Mouse (Mus musculus) midbrain, embryonic 11.5 days (tissue): ENCODE results near the gene Grcc10. TPM values are rescaled to one million over a fixed set of nuclear protein-coding genes. Genes with fewer than 3 reads are reported as not detected.

Experiments
- ATAC-seq: fragments of 200-750 bp; cut with Nextera tagmentation; 2 replicates; pipeline ENCODE4 v1.8.0; 2017; ENCODE audit warnings: moderate TSS enrichment, moderate library complexity; ENCODE audit not compliant: low FRiP score
- DNase-seq: peaks from one replicate; pipeline ENCODE4 v3.0.0; 2015; ENCODE audit warnings: low spot score; ENCODE audit errors: missing footprints
- H3K27ac ChIP-seq: fragments of 300-500 bp; sonication (generic); 2 replicates; pipeline ENCODE4 v1.5.1; 2014; ENCODE audit warnings: low read depth, low read length
- H3K27me3 ChIP-seq: fragments of 300-500 bp; sonication (generic); 2 replicates; pipeline ENCODE4 v1.6.1; 2014; ENCODE audit warnings: mild to moderate bottlenecking, low read length, moderate library complexity, mixed read lengths; ENCODE audit not compliant: control insufficient read depth, insufficient read depth
- H3K36me3 ChIP-seq: fragments of 300-500 bp; sonication (generic); 2 replicates; pipeline ENCODE4 v1.6.1; 2014; ENCODE audit warnings: mild to moderate bottlenecking, low read length, moderate library complexity, mixed read lengths; ENCODE audit not compliant: control insufficient read depth, insufficient read depth
- H3K4me1 ChIP-seq: fragments of 300-500 bp; sonication (generic); 2 replicates; pipeline ENCODE4 v1.6.1; 2014; ENCODE audit warnings: low read length; ENCODE audit not compliant: control insufficient read depth, insufficient read depth
- H3K4me2 ChIP-seq: fragments of 300-500 bp; sonication (generic); 2 replicates; pipeline ENCODE4 v1.6.1; 2014; ENCODE audit warnings: mild to moderate bottlenecking, moderate library complexity
- H3K4me3 ChIP-seq: fragments of 300-500 bp; sonication (generic); 2 replicates; pipeline ENCODE4 v1.5.1; 2014; ENCODE audit warnings: low read depth, low read length
- H3K9ac ChIP-seq: fragments of 300-500 bp; sonication (generic); 2 replicates; pipeline ENCODE4 v1.6.1; 2014; ENCODE audit warnings: low read length
- H3K9me3 ChIP-seq: fragments of 300-500 bp; sonication (generic); 2 replicates; pipeline ENCODE4 v1.6.1; 2016; ENCODE audit warnings: low read length; ENCODE audit not compliant: control insufficient read depth
- WGBS: fragments of 180-500 bp; shearing (Covaris S2); extraction: QIAGEN DNeasy Blood & Tissue Kit; methylation state at CpG from one replicate; pipeline ENCODE4 v1.1.7; 2014; 5-methylcytosine and 5-hydroxymethylcytosine counted together
- polyA plus RNA-seq: library from polyadenylated mRNA; unstranded; fragments of >200 nt; fragmentation: Nextera tagmentation; extraction: Ambion mirVana; gene quantifications from 2 replicates; pipeline ENCODE4 v1.2.1, GENCODE M21; 2014

The Grcc10 gene
- polyA plus RNA-seq, 1 experiment from 2014 or later = 532 TPM

DNA sequence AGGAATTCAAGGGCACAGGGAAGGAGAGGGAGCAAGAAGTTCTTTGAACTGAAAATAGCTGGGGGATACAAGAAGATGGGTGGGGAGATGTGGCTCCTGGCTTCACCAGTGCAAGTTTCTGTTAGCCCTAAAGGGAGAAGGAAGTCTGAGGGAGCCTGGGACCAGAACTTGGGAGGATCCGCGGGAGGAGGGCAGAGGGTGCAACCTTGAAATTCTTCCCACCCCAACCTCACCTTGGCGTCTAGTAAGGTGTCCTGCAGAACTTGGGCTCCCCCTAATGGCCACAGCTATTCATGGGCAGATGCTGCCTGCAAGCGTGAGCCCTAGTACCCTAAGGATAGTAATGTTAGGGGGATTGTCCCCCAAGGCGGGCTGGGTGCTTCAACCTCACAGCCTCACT, 18.1 kb upstream of the Grcc10 start:
- Histone ChIP-seq H3K4me2 (no peak overlapping the region), H3K4me3 (no peak overlapping the region), H3K4me1 (peaks cover 32% of the 10 kb centered on the region), H3K27ac (no peak overlapping the region; the same call in 1 of the 2 replicates), H3K36me3 (no peaks in the 10 kb centered on the region), H3K9ac (no peak overlapping the region), H3K27me3 (no peaks in the 10 kb centered on the region), H3K9me3 (no peaks in the 10 kb centered on the region)
- ATAC-seq (no peak), DNase-seq (peak; percentile 96)
- 4% methylated on average over 5 of the region's 5 CpGs for WGBS

DNA sequence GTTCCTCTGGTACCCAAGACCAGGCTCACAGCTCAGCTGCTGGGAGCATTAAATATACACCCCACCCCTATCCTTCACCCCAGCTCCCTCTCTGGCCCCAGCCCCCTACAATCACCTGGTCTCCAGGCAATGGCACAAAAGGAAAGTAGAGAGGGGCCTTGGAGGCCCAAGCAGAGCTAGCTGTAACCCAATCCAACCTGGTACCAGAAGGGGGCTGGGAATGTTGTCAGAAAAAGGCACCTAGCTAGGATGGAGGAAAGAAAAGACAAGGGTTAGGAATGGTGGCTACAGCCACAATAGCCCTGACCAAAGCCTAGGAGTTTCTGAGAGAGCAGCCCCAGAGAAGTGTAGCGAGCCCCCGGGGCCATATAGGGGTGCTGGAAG, 17.7 kb upstream of the Grcc10 start:
- DNase-seq (no peak), ATAC-seq (no peak)
- no peaks in the 10 kb centered on the region for H3K9me3 ChIP-seq
- no peak overlapping the region for H3K4me2 ChIP-seq
- no peaks in the 10 kb centered on the region for H3K36me3 ChIP-seq
- H3K9ac ChIP-seq = peak overlapping the region; percentile 85; the same call in 1 of the 2 replicates
- WGBS = 40% methylated on average over 2 of the region's 2 CpGs
- peaks cover 34% of the 10 kb centered on the region for H3K4me1 ChIP-seq
- H3K27ac ChIP-seq = peak overlapping the region; percentile 7
- H3K27me3 ChIP-seq = no peaks in the 10 kb centered on the region
- no peak overlapping the region; the same call in 1 of the 2 replicates for H3K4me3 ChIP-seq

DNA sequence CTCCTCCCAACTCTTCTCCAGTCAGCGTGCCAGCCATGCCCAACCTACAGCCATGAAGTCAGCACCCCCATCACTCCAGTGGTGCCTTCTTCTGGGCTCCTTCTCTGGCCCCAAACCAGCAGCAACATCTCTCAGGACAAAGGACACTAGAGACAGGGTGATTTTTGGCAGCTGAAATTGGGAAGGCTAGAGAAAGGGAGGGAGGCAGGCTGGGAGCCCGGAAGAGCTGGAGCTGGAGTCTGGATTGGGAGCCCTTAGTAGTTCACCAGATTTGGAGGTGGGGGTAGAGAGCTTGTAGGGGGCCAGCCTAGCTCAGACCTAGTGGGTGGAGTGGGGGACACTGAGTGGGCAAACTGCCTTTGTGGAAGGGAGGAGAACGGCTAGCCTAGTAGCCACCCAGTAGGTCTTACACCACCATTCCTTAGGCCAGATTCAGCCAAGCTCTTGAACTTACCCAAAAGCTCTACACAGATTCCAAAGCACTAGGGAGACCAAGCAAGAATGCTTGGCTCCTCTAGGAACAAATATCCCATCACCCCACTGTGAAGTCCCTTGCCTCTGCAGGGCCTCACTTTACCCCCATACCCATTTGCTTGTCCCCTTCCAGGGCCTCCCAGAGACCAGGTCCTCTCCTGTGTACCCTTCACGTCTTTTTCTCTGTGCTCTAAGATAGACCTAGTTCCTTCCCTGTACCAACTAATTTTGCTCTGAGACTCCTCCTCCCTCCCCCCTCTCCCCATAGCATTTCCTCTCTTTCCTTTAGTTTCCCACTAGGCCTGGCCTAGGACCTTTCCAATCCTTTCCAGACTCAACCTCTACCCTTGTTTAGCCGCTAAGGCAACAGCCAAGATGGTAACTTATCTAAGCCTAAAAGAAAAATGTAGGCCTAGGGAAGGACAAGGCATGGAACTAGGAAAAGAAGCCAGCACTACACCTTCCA, 17.0 kb upstream of the Grcc10 start:
- Histone ChIP-seq H3K4me1 (peaks cover 34% of the 10 kb centered on the region), H3K36me3 (no peaks in the 10 kb centered on the region), H3K9me3 (no peaks in the 10 kb centered on the region), H3K27me3 (no peaks in the 10 kb centered on the region), H3K27ac (peak overlapping the region; percentile 92), H3K9ac (peak overlapping the region; percentile 85), H3K4me2 (peak overlapping the region; percentile 68), H3K4me3 (peak overlapping the region; percentile 87)
- DNase-seq (peak; percentile 97), ATAC-seq (peak; percentile 12; the same call in 1 of the 2 replicates)
- 25% methylated on average over 5 of the region's 5 CpGs for WGBS

DNA sequence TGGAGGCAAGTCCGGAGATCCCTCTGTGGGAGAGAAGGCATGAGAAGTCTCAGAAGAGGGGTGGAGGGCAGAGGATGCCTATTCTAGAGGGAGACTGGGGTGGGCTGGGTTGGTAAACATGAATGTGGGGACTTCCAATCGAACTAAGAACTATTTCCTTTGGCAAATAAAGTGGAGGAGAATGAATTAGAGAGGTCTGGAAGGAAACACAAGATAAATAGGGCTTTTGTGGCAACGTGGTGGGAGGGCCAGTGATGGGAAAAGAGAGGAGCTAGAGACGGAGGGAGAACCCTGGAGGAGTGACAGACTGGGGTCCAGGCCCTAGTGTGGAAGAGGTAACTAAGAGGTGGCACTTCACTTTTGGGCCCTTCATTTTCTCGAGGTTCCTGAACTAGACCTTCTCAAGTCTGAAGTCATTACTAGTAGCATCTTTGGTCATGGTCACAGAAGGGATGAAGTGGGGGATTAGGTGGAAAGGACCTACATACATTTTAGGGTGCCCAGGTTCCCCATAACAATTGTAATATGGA, 16.2 kb upstream of the Grcc10 start:
- no peaks in the 10 kb centered on the region for H3K9me3 ChIP-seq
- no peaks in the 10 kb centered on the region for H3K36me3 ChIP-seq
- 11% methylated on average over 5 of the region's 5 CpGs for WGBS
- H3K9ac ChIP-seq = peak overlapping the region; percentile 85
- peak overlapping the region; percentile 92 for H3K27ac ChIP-seq
- peak overlapping the region; percentile 68 for H3K4me2 ChIP-seq
- H3K4me3 ChIP-seq = peak overlapping the region; percentile 87
- peak; percentile 92 for DNase-seq
- peaks cover 34% of the 10 kb centered on the region for H3K4me1 ChIP-seq
- no peaks in the 10 kb centered on the region for H3K27me3 ChIP-seq
- no peak for ATAC-seq

DNA sequence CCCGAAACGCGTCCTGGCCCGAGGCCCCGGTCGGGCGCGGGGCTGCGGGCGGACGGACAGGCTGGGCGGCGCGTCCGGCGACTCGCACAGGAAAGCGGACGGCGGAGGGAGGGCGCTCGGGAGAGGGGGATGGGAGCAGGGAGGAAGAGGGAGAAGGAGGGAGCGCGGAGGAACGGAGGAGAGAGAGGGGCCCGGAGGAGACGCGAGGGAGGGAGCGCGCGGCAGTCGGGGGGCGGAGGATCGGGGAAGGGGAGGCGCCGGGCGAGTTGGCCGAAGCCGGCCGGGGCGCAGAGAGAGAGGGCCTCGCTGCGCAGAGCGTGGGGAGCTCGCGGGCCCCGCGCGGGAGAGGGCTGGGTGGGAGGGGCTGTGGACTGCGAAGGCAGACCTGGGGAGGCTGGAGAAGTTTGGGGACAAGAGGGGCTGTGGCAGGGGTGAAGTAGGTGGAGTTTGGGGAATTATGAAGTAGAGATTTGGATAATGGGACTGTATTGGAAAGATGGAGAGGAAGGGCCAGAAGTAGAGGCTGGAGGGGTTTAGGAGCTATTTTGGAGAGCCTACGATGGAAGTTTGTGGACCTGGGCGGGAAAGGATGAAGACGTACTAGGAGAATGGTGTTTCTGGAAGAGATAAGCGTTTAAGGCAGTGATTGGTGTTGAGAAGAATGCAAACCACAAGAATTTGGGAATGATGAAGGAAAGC, 15.6 kb upstream of the Grcc10 start:
- H3K9ac ChIP-seq = peak overlapping the region; percentile 85
- peak; percentile 77 for ATAC-seq
- H3K36me3 ChIP-seq = no peaks in the 10 kb centered on the region

DNA sequence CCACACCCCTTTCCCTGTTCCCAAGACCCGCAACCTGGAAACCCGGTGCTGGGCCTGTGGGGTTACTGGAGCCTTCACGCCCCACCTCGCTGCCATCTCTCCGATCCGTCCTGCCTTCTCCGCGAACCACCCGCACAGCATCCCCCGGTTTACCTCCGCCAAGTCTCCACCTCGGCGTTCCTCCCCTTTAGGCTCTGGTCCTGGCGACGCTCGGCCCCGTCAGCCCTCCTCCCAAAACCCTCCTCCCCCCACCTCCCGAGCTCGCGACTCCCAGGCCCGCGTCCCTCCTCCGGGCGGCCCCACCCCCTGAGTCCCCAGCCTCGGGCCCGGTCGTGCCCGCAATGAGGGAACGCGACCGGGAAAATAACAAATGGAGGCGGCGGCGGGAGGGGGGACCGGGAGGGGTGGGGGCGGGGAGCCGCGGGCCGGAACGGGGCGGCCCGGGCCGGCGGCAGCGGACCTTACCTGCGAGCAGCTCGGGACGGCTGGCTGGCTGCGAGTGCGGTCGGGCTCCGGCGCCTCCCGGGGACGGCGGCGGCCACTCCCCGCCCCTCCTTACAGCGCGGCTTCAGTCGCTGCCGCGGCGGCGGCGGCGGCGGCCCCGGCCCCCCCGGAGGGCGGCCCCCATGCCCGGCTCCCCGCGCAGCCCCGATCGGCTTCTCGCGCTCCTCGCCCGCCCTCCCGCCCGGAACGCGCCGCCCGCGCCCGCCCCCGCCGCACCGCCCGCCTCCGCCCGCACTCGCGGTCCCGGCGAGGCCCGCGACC, 14.8 kb upstream of the Grcc10 start, which contains the start of the genes Gm45234 and Atn1:
Gene Gm45234 (minus strand): TSS at position 191 of the 765 bp plus-strand sequence.
Gene Atn1 (minus strand): TSS at position 694 of the 765 bp plus-strand sequence.
- under 1% methylated on average over 57 of the region's 100 CpGs for WGBS

More for the DNA sequence above, 15.6 kb upstream of the Grcc10 start:
- Histone ChIP-seq H3K4me1 (peaks cover 34% of the 10 kb centered on the region), H3K27ac (peak overlapping the region; percentile 92), H3K9me3 (no peaks in the 10 kb centered on the region), H3K27me3 (no peaks in the 10 kb centered on the region), H3K4me3 (peak overlapping the region; percentile 87), H3K4me2 (peak overlapping the region; percentile 68)
- WGBS = 2% methylated on average over 50 of the region's 54 CpGs
- DNase-seq = peak; percentile 97

DNA sequence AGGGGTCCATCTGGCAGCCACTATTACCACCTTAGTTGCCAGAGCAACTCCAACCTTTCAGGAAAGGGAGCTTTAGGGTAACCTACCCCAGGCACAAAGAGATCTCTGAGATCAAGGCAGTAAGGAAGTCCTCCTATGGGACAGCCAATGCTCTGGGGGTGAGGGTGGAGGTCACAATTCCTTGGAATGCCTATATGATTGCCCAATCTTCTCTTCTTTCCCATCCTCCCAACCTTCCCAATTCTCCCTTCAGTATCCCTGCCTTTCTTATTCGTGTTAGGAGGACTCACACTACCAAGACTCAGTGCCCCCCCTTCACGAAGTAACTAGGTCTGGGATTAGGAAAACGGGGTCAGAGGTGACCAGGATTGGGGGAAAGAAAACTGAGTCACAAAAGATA, 14.1 kb upstream of the Grcc10 start:
- Histone ChIP-seq H3K9me3 (no peaks in the 10 kb centered on the region), H3K4me2 (peak overlapping the region; percentile 68), H3K4me3 (peak overlapping the region; percentile 87), H3K27me3 (no peaks in the 10 kb centered on the region), H3K4me1 (peaks cover 34% of the 10 kb centered on the region), H3K9ac (peak overlapping the region; percentile 85), H3K36me3 (no peaks in the 10 kb centered on the region), H3K27ac (peak overlapping the region; percentile 92; the same call in 1 of the 2 replicates)
- no peak for ATAC-seq
- no peak for DNase-seq
- 2% methylated on average over 3 of the region's 3 CpGs for WGBS

More for the DNA sequence above, 14.8 kb upstream of the Grcc10 start, which contains the start of the genes Gm45234 and Atn1:
- H3K4me2 ChIP-seq = peak within 1 kb of the TSS; percentile 68
- peaks cover 34% of the 10 kb centered on the region for H3K4me1 ChIP-seq
- ATAC-seq = peak; percentile 68
- H3K9me3 ChIP-seq = no peaks in the 10 kb centered on the region
- H3K4me3 ChIP-seq = peak within 1 kb of the TSS; percentile 87
- no peaks in the 10 kb centered on the region for H3K36me3 ChIP-seq
- H3K27me3 ChIP-seq = no peaks in the 10 kb centered on the region
- DNase-seq = peak; percentile 94
- peak within 1 kb of the TSS; percentile 92 for H3K27ac ChIP-seq
- peak within 1 kb of the TSS; percentile 85 for H3K9ac ChIP-seq

DNA sequence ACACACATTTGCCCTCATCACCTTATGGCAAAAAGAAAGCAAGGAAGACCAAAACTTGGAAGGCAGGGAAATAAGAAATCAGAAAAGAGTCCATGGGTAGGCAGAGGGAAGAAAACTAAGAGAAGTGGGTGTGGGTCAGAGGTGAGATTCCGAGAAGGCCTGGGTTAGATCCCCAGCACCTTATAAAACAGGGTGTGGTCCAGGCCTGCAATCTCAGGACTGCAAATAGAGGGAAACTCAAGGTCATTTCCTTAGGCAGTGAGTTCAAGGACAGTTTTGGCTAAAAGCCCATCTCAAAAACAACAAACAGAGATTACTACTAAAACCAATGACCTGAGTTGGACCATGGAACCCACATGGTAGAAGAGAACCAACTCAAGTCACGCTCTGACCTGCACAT, 12.7 kb upstream of the Grcc10 start:
- no peaks in the 10 kb centered on the region for H3K9me3 ChIP-seq
- H3K27ac ChIP-seq = no peak overlapping the region
- H3K36me3 ChIP-seq = 0 out of 2 replicates have a peak, but pooled peaks cover 4% of the 10 kb centered on the region
- 90% methylated on average over 2 of the region's 2 CpGs for WGBS
- H3K4me1 ChIP-seq = peaks cover 31% of the 10 kb centered on the region
- no peak overlapping the region for H3K4me2 ChIP-seq
- ATAC-seq = no peak
- H3K27me3 ChIP-seq = no peaks in the 10 kb centered on the region
- H3K9ac ChIP-seq = no peak overlapping the region
- DNase-seq = no peak
- no peak overlapping the region for H3K4me3 ChIP-seq
